Mouse (Mus musculus): ENCODE data around the gene Emilin1. TPM values are rescaled to one million over a fixed set of nuclear protein-coding genes. Genes with fewer than 3 reads are reported as not detected.

Emilin1 gene
- polyA plus RNA-seq, 1 experiment from 2014 or later: 306 TPM

- no peak for ATAC-seq (replicated peaks; ENCODE audit: low FRiP score)
- H3K4me2 ChIP-seq: peak overlapping the region; percentile 94
- peak overlapping the region; percentile 95 for H3K27ac ChIP-seq
- no peaks in the 10 kb centered on the region for H3K9me3 ChIP-seq (replicated peaks)
- H3K4me3 ChIP-seq (replicated peaks): no peak overlapping the region
- 14% methylated on average over 7 of the region's 7 CpGs for WGBS
- H3K36me3 ChIP-seq: peaks cover 19% of the 10 kb centered on the region
- peaks cover 84% of the 10 kb centered on the region for H3K4me1 ChIP-seq
- H3K27me3 ChIP-seq: no peaks in the 10 kb centered on the region
- no peak overlapping the region for H3K9ac ChIP-seq
These were observed 3.9 kb upstream of the Emilin1 start for GRCm38 (mm10) chr5:30909300-30909659.

GRCm38 (mm10) chr5:30909863-30910262 is 3.3 kb upstream of the Emilin1 start:
- no peak for ATAC-seq (replicated peaks; ENCODE audit: low FRiP score)
- Histone ChIP-seq H3K27ac (peak overlapping the region; percentile 95), H3K36me3 (peaks cover 13% of the 10 kb centered on the region), H3K4me2 (peak overlapping the region; percentile 94; the same call in 1 of the 2 replicates), H3K9me3 (replicated peaks) (no peaks in the 10 kb centered on the region), H3K27me3 (no peaks in the 10 kb centered on the region), H3K4me1 (peaks cover 90% of the 10 kb centered on the region), H3K9ac (no peak overlapping the region), H3K4me3 (replicated peaks) (no peak overlapping the region)
- WGBS: 74% methylated on average over 7 of the region's 7 CpGs

GRCm38 (mm10) chr5:30910481-30910880 is 2.7 kb upstream of the Emilin1 start:
- ATAC-seq (replicated peaks; ENCODE audit: low FRiP score): no peak
- no peak overlapping the region for H3K4me2 ChIP-seq
- peaks cover 90% of the 10 kb centered on the region for H3K4me1 ChIP-seq
- no peak overlapping the region for H3K9ac ChIP-seq
- H3K27me3 ChIP-seq: no peaks in the 10 kb centered on the region
- peaks cover 7% of the 10 kb centered on the region for H3K36me3 ChIP-seq
- H3K4me3 ChIP-seq (replicated peaks): no peak overlapping the region
- H3K27ac ChIP-seq: peak overlapping the region; percentile 95
- no peaks in the 10 kb centered on the region for H3K9me3 ChIP-seq (replicated peaks)

- H3K4me1 ChIP-seq: peaks cover 89% of the 10 kb centered on the region
- H3K4me3 ChIP-seq (replicated peaks): no peak overlapping the region
- no peak for ATAC-seq (replicated peaks; ENCODE audit: low FRiP score)
- H3K9ac ChIP-seq: no peak overlapping the region
- peak overlapping the region; percentile 96 for H3K27ac ChIP-seq
- peaks cover 5% of the 10 kb centered on the region for H3K36me3 ChIP-seq
- no peaks in the 10 kb centered on the region for H3K9me3 ChIP-seq (replicated peaks)
- no peak overlapping the region; the same call in 1 of the 2 replicates for H3K4me2 ChIP-seq
- H3K27me3 ChIP-seq: no peaks in the 10 kb centered on the region
- WGBS: 59% methylated on average over 5 of the region's 5 CpGs
These were observed 1.0 kb upstream of the Emilin1 start for GRCm38 (mm10) chr5:30912156-30912555.

GRCm38 (mm10) chr5:30914101-30914635 is 966 bp downstream of the Emilin1 start:
- Histone ChIP-seq H3K9ac (peak overlapping the region; percentile 64), H3K27ac (peak overlapping the region; percentile 96), H3K4me2 (peak overlapping the region; percentile 62), H3K4me3 (replicated peaks) (peak overlapping the region; percentile 56), H3K9me3 (replicated peaks) (no peaks in the 10 kb centered on the region), H3K4me1 (peaks cover 91% of the 10 kb centered on the region), H3K27me3 (no peaks in the 10 kb centered on the region), H3K36me3 (peaks cover 25% of the 10 kb centered on the region)
- 29% methylated on average over 7 of the region's 7 CpGs for WGBS
- no peak for ATAC-seq (replicated peaks; ENCODE audit: low FRiP score)

GRCm38 (mm10) chr5:30914849-30915248 is 1.6 kb downstream of the Emilin1 start:
- Histone ChIP-seq H3K36me3 (peaks cover 32% of the 10 kb centered on the region), H3K9me3 (replicated peaks) (no peaks in the 10 kb centered on the region), H3K9ac (peak overlapping the region; percentile 64), H3K27ac (peak overlapping the region; percentile 96), H3K4me3 (replicated peaks) (peak overlapping the region; percentile 56), H3K4me1 (peaks cover 88% of the 10 kb centered on the region), H3K27me3 (no peaks in the 10 kb centered on the region), H3K4me2 (peak overlapping the region; percentile 62)
- WGBS: 40% methylated on average over 6 of the region's 6 CpGs
- ATAC-seq (replicated peaks; ENCODE audit: low FRiP score): no peak

GRCm38 (mm10) chr5:30915456-30915855 is 2.3 kb downstream of the Emilin1 start:
- peak overlapping the region; percentile 56 for H3K4me3 ChIP-seq (replicated peaks)
- ATAC-seq (replicated peaks; ENCODE audit: low FRiP score): peak; percentile 15
- peak overlapping the region; percentile 96 for H3K27ac ChIP-seq
- peaks cover 90% of the 10 kb centered on the region for H3K4me1 ChIP-seq
- no peaks in the 10 kb centered on the region for H3K9me3 ChIP-seq (replicated peaks)
- peak overlapping the region; percentile 64 for H3K9ac ChIP-seq
- H3K36me3 ChIP-seq: peaks cover 38% of the 10 kb centered on the region
- H3K4me2 ChIP-seq: peak overlapping the region; percentile 62
- WGBS: 36% methylated on average over 9 of the region's 9 CpGs
- H3K27me3 ChIP-seq: no peaks in the 10 kb centered on the region

- Histone ChIP-seq H3K27ac (peak overlapping the region; percentile 96), H3K4me1 (peaks cover 90% of the 10 kb centered on the region), H3K27me3 (no peaks in the 10 kb centered on the region), H3K9ac (0 out of 2 replicates have a peak overlapping the region, but pooled peaks have one; percentile 31), H3K9me3 (replicated peaks) (no peaks in the 10 kb centered on the region), H3K4me2 (peak overlapping the region; percentile 62), H3K36me3 (peaks cover 43% of the 10 kb centered on the region), H3K4me3 (replicated peaks) (peak overlapping the region; percentile 56)
- peak; percentile 72 for ATAC-seq (replicated peaks; ENCODE audit: low FRiP score)
- 5% methylated on average over 7 of the region's 7 CpGs for WGBS
These were observed 2.8 kb downstream of the Emilin1 start for GRCm38 (mm10) chr5:30915974-30916433.

GRCm38 (mm10) chr5:30916841-30917240 is 3.6 kb downstream of the Emilin1 start:
- Histone ChIP-seq H3K4me3 (replicated peaks) (no peak overlapping the region), H3K9ac (no peak overlapping the region)

GRCm38 (mm10) chr5:30917348-30917747 is 4.1 kb downstream of the Emilin1 start:
- WGBS: 91% methylated on average over 11 of the region's 11 CpGs
- Histone ChIP-seq H3K9ac (no peak overlapping the region), H3K27ac (0 out of 2 replicates have a peak overlapping the region, but pooled peaks have one; percentile 14), H3K4me2 (no peak overlapping the region), H3K4me3 (replicated peaks) (no peak overlapping the region), H3K36me3 (peaks cover 45% of the 10 kb centered on the region), H3K9me3 (replicated peaks) (no peaks in the 10 kb centered on the region), H3K27me3 (no peaks in the 10 kb centered on the region), H3K4me1 (peaks cover 88% of the 10 kb centered on the region)
- ATAC-seq (replicated peaks; ENCODE audit: low FRiP score): no peak

More at GRCm38 (mm10) chr5:30916841-30917240, 3.6 kb downstream of the Emilin1 start:
- 94% methylated on average over 9 of the region's 9 CpGs for WGBS
- H3K4me1 ChIP-seq: peaks cover 88% of the 10 kb centered on the region
- no peak overlapping the region for H3K27ac ChIP-seq
- ATAC-seq (replicated peaks; ENCODE audit: low FRiP score): no peak
- H3K9me3 ChIP-seq (replicated peaks): no peaks in the 10 kb centered on the region
- peaks cover 45% of the 10 kb centered on the region for H3K36me3 ChIP-seq
- peak overlapping the region; percentile 62; the same call in 1 of the 2 replicates for H3K4me2 ChIP-seq
- H3K27me3 ChIP-seq: no peaks in the 10 kb centered on the region

GRCm38 (mm10) chr5:30917891-30918670 is 4.9 kb downstream of the Emilin1 start:
- WGBS: 86% methylated on average over 31 of the region's 31 CpGs
- peaks cover 88% of the 10 kb centered on the region for H3K4me1 ChIP-seq

GRCm38 (mm10) chr5:30918691-30919090 is 5.5 kb downstream of the Emilin1 start:
- Histone ChIP-seq H3K9ac (no peak overlapping the region), H3K27ac (no peak overlapping the region)
- no peak for ATAC-seq (replicated peaks; ENCODE audit: low FRiP score)

More at GRCm38 (mm10) chr5:30917891-30918670, 4.9 kb downstream of the Emilin1 start:
- ATAC-seq (replicated peaks; ENCODE audit: low FRiP score): no peak
- H3K27me3 ChIP-seq: no peaks in the 10 kb centered on the region
- peak overlapping the region; percentile 9; the same call in 1 of the 2 replicates for H3K27ac ChIP-seq
- no peak overlapping the region for H3K4me2 ChIP-seq
- no peak overlapping the region for H3K9ac ChIP-seq
- H3K4me3 ChIP-seq (replicated peaks): no peak overlapping the region
- H3K36me3 ChIP-seq: peaks cover 45% of the 10 kb centered on the region
- no peaks in the 10 kb centered on the region for H3K9me3 ChIP-seq (replicated peaks)

More at GRCm38 (mm10) chr5:30918691-30919090, 5.5 kb downstream of the Emilin1 start:
- 85% methylated on average over 8 of the region's 8 CpGs for WGBS
- Histone ChIP-seq H3K36me3 (peaks cover 45% of the 10 kb centered on the region), H3K27me3 (no peaks in the 10 kb centered on the region), H3K4me3 (replicated peaks) (no peak overlapping the region), H3K4me1 (peaks cover 82% of the 10 kb centered on the region), H3K4me2 (no peak overlapping the region), H3K9me3 (replicated peaks) (no peaks in the 10 kb centered on the region)
